Mouse (Mus musculus): ENCODE results near the gene Slc7a15. TPM values are rescaled to one million over a fixed set of nuclear protein-coding genes. Genes with fewer than 3 reads are reported as not detected.
"Not testable (repeated sequence)": the region's sequence is repeated elsewhere in the genome, so short reads cannot be mapped to it uniquely, and the experiment has no call there.

Gene Slc7a15
- total RNA-seq (2021) = not detected

DNA sequence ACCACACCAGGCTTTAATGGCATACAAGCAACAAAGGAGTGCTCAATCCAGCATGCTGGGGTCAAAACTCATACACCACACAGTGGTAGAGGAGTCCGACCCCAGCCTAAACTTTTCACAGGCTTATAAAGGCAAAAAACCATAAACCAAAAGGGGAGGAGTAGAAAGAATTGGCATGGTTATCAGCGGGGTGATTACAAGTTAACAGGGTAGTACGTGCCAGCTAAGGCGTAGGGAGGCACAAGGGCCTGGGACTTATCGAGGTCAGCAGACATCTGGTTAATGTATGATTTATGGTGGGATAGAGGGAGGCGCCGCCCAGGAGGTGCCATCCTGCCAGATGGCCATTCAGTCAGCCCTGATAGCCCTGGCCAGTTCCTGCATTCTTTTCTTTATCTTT is at the start of gene Slc7a15:
Gene Slc7a15, minus strand, starts transcription at position 101 of the 400 bp plus-strand sequence.
- intact Hi-C loops (cut with DNase I); DNase-seq: not testable (repeated sequence)

DNA sequence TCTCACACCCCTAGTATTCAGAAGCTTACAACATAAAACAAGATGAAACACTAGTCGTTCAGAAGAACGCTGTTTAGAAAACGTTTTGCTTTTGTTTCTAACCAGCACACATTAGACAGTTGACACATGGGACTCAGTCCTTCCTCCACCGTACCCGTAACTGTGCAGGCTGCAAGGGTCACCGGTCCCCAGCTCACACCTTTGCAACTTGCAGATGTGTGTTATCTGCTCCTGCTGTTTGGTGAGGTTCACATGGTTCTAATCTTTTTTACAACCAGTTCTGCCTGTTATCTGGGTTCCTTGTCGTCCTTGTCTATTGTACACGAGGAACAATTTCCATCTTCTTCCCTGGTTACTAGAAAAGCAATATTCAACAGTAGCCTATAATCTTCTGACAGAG is 49.3 kb upstream of the Slc7a15 start:
- DNase-seq; intact Hi-C loops (cut with DNase I): not testable (repeated sequence)

DNA sequence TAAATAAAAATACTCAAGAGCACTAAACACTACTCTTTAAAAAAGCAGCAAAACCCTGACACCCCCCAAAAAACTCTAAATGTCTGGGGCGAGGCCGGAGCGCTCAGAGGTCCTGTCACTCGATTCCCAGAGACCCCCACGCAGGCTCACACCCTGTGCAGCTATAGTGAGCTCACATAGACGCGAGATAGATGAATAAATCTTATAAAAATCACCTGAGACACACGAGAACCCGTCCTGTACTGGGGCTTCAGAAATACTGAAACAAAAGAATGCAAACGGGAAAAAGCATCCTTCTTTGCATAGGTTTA is 42.5 kb upstream of the Slc7a15 start:
- DNase-seq = no peak
- intact Hi-C loops (cut with DNase I) = loop anchor here (2.0 to 5.0 kb wide), 2 partner anchors 29 to 361 kb away; no protein-coding TSS in a partner anchor

DNA sequence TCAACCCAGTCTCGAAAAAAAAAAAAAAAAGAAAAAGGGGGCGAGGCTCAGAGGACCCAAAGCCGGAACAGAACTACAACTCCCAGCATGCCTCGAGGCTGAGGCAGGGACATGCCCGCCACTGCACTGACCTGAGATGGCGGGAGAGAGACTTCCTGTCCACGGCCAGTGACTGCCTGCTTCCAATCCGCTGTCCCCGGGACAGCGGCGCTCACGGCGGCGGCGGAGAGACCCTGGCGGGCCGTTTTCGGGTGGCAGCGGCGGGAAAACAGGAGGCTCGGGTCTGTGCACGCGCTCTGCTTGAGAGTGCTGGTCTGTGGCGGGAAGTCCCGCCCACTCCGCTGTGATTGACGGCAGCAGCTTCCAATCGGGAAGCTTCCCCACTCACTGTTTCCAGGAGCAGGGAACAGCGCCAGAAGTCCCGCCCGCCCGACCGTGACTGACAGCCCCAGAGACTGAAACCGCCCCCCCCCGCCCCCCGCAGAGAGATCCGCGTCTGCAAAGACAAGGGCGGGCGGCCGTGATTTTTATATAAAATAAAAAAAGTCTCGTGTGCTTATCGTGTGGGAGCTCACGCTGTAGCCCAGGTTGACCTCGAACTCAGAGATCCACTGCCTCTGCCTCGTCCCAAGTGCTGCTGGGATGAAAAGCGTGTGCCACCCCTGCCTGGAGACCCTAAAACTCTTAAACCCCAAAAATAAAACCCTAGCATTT is 42.0 kb upstream of the Slc7a15 start:
- peak; percentile 99 for DNase-seq
- intact Hi-C loops (cut with DNase I) = loop anchor here (2.0 to 5.0 kb wide), 2 partner anchors 30 to 361 kb away; no protein-coding TSS in a partner anchor

DNA sequence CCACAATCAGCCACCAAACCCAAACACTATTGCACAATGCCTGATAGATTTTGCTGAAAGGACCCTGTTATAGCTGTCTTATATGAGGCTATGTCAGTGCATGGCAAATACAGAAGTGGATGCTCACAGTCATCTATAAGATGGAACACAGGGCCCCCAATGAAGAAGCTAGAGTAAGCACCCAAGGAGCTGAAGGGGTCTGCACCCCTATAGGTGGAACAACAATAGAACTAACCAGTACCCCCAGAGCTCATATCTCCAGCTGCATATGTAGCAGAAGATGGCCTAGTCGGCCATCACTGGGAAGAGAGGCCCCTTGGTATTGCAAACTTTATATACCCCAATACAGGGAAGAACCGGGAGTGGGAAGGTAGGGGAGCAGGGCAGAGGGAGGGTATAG is 41.3 kb upstream of the Slc7a15 start:
- intact Hi-C loops (cut with DNase I) = loop anchor here (2.0 to 5.0 kb wide), 2 partner anchors 31 to 362 kb away; no protein-coding TSS in a partner anchor
- DNase-seq = peak in 1 of 2 experiments; percentile 10

DNA sequence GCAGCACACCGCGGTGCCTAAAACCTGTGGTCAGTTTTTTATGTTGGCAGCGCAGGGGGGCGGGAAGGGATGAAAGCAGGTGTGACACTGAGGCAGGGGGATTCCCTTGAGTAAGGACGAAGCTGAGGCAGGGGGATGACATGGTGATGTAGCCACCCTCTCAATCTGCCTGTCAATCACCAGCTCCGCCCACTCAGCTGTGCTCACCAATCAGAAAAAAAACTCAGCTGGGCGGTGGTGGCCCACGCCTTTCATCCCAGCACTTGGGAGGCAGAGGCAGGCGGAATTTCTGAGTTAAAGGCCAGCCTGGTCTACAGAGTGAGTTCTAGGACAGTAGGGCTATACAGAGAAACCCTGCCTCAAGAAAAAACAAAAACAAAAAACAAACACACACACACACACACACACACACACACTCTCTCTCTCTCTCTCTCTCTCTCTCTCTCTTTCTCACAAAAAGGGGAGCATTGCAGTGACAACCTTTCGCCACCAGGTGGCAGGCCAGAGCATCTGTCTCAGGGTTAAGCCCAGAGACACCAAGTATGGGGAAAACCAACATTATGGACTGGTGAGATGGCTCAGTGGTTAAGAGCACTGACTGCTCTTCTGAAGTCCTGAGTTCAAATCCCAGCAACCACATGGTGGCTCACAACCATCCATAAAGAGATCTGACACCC is 39.7 kb upstream of the Slc7a15 start:
- intact Hi-C loops (cut with DNase I) = loop anchor here (5.0 to 10.0 kb wide), 2 partner anchors 314 to 389 kb away; partner anchors contain the start of gene Ttc32
- DNase-seq = peak; percentile 78 to 91

DNA sequence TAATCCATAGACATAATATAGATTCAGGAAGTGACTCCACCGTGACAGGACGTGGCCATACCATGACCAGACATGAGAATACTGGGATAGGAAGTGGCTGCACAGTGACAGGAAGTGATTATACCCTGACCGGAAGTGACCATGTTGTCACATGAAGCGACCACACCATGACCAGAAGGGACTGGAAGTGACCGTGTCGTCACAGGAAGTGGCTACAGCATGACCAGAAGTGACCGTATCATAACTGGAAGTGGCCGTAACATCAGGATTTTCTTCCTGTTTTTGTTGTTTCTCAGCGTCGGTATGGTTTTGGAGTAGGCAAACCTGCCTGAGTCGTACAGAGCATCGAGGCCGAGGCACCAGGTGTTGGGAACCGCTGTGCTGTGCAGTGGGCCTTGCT is 38.1 kb upstream of the Slc7a15 start:
- DNase-seq = peak; percentile 10 to 53
- intact Hi-C loops (cut with DNase I) = loop anchor here (5.0 to 10.0 kb wide), 2 partner anchors 312 to 390 kb away; partner anchors contain the start of gene Ttc32

DNA sequence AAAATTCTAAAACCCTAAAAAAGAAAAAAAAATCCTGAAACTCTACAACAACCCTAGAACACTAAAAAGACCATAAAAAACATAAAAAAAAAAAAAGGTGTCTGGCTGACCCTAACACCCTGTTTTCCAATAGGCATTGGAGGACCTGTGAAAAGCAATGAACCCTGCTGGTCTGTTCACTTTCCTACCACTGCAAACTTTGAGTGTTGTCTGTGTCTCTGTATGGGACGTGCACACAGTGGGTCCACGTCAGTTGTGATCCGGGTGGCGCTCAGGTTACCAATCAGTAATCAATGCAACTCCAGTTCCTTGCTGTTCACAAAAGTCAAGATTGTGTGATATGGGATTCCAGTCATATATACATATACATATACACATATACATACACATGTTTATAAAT is 36.7 kb upstream of the Slc7a15 start:
- peak in 1 of 2 experiments; percentile 14 for DNase-seq
- intact Hi-C loops (cut with DNase I) = loop anchor here (5.0 to 10.0 kb wide), 2 partner anchors 311 to 392 kb away; partner anchors contain the start of gene Ttc32

DNA sequence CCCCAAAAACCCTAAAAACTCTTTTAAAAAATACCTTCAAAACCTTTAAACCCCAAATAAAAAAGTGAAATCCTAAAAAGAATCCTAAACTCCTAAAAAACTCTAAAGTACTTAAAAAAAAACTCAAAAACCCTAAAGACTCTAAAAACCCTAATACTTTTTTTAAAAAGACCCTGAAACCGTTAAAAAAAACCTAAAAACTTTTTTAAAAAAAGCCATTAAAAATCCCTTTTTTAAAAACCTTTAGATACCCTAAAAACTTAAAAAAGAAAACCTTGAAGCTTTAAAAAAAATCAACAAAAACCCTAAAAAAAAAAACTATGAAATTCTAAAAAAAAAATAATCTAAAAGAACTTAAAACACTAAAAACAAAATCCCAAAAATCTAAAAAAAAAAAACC is 35.4 kb upstream of the Slc7a15 start:
- DNase-seq = no peak
- intact Hi-C loops (cut with DNase I) = loop anchor here (10.0 kb wide), 1 partner anchor 310 kb away; no protein-coding TSS in a partner anchor

DNA sequence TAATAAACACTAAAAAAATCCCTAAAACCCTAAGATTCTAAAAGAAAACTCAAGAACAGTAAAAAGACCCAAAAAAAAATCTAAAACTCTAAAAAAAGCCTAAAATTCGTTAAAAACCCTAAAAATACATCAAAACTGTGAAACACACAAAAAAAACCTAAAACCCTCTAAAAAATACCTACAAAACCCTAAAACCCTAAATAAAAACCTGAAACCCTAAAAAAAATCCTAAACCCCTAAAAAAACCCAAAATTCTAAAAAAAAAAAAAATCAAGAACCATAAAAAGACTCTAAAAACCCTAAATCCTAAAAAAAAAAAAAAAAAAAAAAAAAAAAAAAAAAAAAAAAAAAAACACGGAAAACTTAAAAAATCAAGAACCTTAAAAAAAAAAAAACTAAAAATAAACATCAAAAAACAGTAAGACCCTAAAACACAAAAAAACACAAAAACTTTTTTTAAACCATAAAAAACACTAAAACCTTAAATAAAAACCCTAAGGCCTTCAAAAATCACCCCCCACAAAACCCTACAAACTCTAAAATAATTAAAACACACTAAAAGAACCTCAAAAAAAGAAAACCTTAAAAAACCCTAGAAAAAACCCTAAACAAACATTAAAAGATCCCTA is 34.0 kb upstream of the Slc7a15 start:
- no peak for DNase-seq
- intact Hi-C loops (cut with DNase I) = loop anchor here (10.0 kb wide), 1 partner anchor 308 kb away; no protein-coding TSS in a partner anchor

DNA sequence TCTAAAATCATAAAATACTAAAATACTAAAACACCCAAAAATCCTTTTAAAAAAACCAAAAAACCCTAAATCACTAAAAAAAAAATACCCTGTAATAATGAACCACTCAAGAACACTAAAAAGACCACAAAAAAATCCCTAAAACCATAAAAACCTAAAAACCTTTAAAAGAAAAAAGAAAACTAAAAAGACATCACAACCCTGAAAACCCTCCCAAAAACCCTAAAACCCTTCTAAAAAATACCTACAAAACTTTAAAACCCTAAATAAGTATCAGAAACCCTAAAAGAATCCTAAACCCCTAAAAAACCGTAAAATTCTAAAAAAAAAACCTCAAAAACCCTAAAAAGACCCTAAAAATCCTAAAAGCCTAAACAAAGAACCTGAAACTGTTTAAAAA is 32.8 kb upstream of the Slc7a15 start:
- intact Hi-C loops (cut with DNase I) = loop anchor here (10.0 kb wide), 1 partner anchor 307 kb away; no protein-coding TSS in a partner anchor

DNA sequence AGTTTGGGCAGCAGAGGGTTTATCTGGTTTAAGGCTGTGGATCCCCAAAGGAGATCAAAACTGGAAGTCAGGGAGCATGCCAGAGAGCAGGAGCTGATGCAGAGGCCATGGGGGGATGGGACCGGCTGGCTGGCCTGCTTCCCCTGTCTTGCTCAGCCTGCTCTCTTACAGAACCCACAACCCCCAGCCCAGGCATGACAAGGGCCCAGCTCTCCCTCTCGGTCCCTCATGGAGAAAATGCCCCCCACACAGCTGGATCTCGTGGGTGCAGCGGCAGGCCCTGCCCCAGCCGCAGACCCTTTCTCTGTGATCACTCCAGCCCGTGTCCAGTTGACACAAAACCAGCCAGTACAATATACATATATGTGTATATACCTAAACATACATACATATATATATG is 30.7 kb upstream of the Slc7a15 start:
- DNase-seq = no peak
- intact Hi-C loops (cut with DNase I) = no loop called here

More for the DNA sequence above, 32.8 kb upstream of the Slc7a15 start:
- DNase-seq = no peak

DNA sequence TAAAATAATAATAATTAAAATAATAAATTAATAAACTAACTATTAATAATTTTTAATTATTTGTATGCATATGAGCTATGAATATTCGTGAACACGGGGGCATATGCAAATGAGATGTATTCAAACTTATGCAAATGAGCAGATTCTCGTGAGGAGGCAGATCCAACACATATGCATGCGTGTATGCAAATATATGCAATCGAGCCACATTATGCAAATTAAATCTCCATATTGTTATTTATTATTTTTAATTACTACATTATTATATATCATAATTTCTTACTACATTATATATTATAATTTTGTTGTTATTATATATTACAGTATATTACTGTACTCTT is 21.8 kb upstream of the Slc7a15 start:
- intact Hi-C loops (cut with DNase I) = no loop called here

DNA sequence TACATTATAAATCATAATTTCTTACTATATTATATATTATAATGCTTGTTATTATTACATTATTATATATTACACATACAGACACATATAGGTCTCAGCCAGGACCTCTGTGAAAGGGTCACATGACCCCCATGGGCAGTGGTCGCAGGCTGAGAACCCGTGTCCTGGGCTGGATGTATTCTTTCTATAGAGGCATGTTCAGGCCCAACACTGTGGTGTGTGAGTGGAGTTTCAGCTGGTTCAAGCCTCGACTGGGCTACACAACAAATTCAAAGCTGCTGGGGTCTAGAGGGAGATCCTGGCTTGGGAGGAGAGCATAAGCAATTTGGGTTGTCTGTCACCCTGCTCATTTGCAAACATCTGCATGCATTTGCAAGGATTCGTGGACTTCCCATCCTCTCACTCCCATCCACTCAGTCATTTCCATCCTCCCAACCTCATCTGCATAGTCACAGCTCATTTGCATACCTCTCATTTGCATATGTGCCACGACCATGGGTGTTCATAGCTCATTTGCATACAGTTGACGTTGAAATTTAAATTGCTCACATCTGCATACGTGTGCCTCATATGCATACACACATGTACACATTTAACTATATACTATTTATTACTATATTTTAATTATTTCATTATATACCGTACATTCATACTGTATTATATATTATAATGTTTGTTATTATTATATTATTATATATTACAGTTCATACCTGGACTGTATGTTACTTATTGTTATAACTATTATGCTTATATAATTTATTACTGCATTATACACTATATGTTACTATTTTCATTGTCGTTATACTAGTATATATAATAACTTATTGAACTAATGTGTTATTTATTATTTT is 21.2 kb upstream of the Slc7a15 start:
- intact Hi-C loops (cut with DNase I) = no loop called here
- no peak for DNase-seq

More for the DNA sequence above, 21.8 kb upstream of the Slc7a15 start:
- no peak for DNase-seq

DNA sequence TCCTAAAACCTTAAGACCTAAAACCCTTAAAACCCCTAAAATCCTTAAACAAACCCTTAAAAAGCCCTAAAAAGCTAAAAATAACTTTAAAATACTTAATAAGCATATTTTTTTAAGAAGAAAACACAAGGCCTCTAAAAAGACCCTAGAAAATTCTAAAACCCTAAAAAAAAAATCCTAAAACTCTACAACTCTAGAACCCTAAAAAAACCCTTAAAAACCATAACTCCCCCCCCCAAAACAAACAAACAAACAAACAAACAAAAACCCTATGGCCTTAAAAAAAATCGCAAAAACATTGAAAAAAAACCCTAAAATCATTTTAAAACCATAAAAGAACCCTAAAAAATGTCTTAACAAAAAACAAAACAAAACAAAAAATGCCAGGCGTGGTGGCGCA is 19.4 kb upstream of the Slc7a15 start:
- intact Hi-C loops (cut with DNase I) = no loop called here
- no peak for DNase-seq

DNA sequence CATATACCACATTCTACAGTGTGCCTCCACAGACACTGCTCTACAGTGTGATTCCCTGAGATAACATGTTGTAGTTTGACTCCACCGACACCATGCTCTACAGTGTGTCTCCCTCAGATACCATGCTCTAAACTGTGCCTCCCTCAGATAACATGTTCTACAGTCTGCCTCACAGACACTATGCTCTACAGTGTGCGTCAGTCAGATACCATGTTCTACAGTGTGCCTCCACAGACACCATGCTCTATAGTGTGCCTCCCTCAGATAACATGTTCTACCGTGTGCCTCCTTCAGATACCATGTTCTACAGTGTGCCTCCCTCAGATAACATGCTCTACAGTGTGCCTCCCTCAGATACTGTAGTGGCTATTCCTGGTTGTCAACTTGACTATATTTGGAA is 10.2 kb upstream of the Slc7a15 start:
- intact Hi-C loops (cut with DNase I) = no loop called here
- DNase-seq = no peak

DNA sequence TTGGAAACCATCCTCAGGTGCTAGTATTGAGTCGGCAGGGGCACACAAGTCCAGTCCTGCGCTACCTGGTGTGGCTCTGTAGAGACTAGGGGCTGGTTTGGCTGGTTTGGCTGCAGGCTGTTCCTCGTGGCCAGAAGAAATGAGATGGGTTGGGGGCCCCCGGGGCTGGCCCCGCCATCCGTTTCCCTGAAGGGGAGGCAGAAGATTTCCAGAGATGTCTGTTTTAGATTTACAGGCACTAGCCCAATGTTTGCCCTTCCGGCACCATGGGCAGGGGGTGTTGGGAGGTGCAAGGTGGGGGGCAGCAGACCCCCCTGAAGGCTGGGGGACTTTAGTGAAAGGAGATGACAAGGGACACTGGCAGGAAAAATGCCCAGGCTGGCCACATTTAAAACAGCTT is 3.3 kb downstream of the Slc7a15 start:
- no peak for DNase-seq

DNA sequence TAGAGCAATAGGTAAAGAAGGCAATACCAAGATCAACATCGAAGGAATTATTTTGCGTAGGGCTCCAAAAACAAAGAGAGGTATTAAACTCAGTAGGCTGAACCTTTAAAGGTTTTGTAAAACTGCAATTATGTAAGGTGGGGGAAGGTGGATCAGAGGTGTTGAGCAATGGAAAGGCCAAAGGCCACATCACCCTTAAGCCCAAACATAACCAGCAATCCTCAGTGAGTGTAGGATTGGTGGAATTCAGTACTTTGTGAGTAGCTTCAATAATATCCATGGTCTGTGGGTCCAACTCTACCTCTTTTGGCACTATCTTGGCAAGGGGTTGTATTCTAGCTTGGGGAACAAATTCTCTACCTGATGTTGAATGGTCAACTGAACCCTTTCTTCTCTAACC is 7.5 kb downstream of the Slc7a15 start:
- intact Hi-C loops (cut with DNase I); DNase-seq: not testable (repeated sequence)

More for the DNA sequence above, 3.3 kb downstream of the Slc7a15 start:
- intact Hi-C loops (cut with DNase I) = no loop called here

DNA sequence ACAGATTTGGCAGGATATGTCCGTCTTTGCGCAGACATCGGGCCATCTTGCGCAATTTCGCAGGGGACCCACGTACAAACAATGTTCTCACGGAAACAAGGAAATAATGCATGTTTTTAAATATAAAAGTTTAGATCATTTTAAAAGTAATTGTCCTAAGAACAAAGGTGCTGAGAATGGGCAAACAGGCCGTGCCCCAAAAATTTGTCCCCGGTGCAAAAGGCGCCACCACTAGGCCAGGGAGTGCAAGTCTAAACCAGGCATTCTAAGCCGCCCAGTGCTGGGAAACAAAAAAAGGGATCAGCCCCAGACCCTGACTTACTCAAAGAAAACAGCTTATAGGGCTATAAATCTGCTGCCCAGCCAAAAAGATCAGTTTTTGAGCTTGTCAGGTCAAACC is 25.5 kb downstream of the Slc7a15 start:
- intact Hi-C loops (cut with DNase I) = no loop called here
- DNase-seq = no peak

DNA sequence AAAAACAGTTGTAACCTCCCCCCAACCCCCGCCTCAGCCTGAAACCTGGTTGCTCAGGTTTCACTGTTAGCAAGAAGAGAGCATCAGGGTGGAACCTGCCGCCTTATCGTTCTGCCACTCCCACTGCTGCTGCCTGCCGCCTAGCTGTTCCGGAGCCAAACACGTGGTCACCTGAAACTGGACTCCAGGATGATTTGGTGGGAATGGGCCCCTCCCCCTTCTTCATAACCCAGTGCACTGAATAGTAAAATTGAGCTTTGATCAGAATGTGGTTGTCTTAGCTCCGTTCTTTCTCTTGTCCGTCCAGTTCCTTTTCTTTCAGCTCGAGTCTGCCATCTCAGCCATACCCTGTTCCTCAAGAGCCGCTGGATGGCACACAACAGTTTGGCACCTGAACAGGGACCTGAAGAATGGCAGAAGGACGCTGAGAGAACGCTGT is 26.9 kb downstream of the Slc7a15 start:
- DNase-seq; intact Hi-C loops (cut with DNase I): not testable (repeated sequence)

Data from heart, postnatal 10 days (tissue).